Mouse (Mus musculus) embryonic facial prominence, embryonic 14.5 days (tissue): ENCODE data around the gene Naip1. TPM values are rescaled to one million over a fixed set of nuclear protein-coding genes. Genes with fewer than 3 reads are reported as not detected.
"Not testable (repeated sequence)": the region's sequence is repeated elsewhere in the genome, so short reads cannot be mapped to it uniquely, and the experiment has no call there.

Experiments used
- ATAC-seq: fragments of 200-750 bp; cut with Nextera tagmentation; 2 replicates; pipeline ENCODE4 v1.8.0; 2017; ENCODE audit warnings: low read depth, moderate number of reproducible peaks, moderate TSS enrichment
- DNase-seq: peaks from one replicate; pipeline ENCODE4 v3.0.0-alpha.2; 2015; ENCODE audit warnings: low spot score
- H3K27ac ChIP-seq: fragments of 300-500 bp; sonication (generic); replicated peaks from 2 replicates; pipeline ENCODE4 v1.5.1; 2014; ENCODE audit warnings: low read depth, mild to moderate bottlenecking, low read length, moderate library complexity
- H3K27me3 ChIP-seq: fragments of 300-500 bp; sonication (generic); replicated peaks from 2 replicates; pipeline ENCODE4 v1.6.1; 2014; ENCODE audit warnings: low read length; ENCODE audit not compliant: control insufficient read depth, insufficient read depth
- H3K36me3 ChIP-seq: fragments of 300-500 bp; sonication (generic); 2 replicates; pipeline ENCODE4 v1.6.1; 2014; ENCODE audit warnings: low read length, mixed read lengths; ENCODE audit not compliant: control insufficient read depth, insufficient read depth
- H3K4me1 ChIP-seq: fragments of 300-500 bp; sonication (generic); 2 replicates; pipeline ENCODE4 v1.6.1; 2014; ENCODE audit warnings: antibody characterized with exemption, low read length; ENCODE audit not compliant: control insufficient read depth, insufficient read depth
- H3K4me2 ChIP-seq: fragments of 300-500 bp; sonication (generic); 2 replicates; pipeline ENCODE4 v1.6.1; 2014; ENCODE audit warnings: low read depth, mild to moderate bottlenecking, low read length, moderate library complexity, mixed read lengths
- H3K4me3 ChIP-seq: fragments of 300-500 bp; sonication (generic); 2 replicates; pipeline ENCODE4 v1.5.1; 2014; ENCODE audit warnings: low read depth, mild to moderate bottlenecking, low read length
- H3K9ac ChIP-seq: fragments of 300-500 bp; sonication (generic); 2 replicates; pipeline ENCODE4 v1.6.1; 2014; ENCODE audit warnings: low read depth, mild to moderate bottlenecking, low read length, moderate library complexity, mixed read lengths
- H3K9me3 ChIP-seq: fragments of 300-500 bp; sonication (generic); 2 replicates; pipeline ENCODE4 v1.6.1; 2016; ENCODE audit warnings: low read length; ENCODE audit not compliant: control insufficient read depth
- WGBS: fragments of 180-500 bp; shearing (Covaris S2); extraction: QIAGEN DNeasy Blood & Tissue Kit; methylation state at CpG from one replicate; pipeline ENCODE4 v1.1.7; 2014; 5-methylcytosine and 5-hydroxymethylcytosine counted together
- polyA plus RNA-seq: library from polyadenylated mRNA; unstranded; fragments of >200 nt; fragmentation: Nextera tagmentation; extraction: Ambion mirVana; gene quantifications from 2 replicates; pipeline ENCODE4 v1.2.1, GENCODE M21; 2014

Gene Naip1
- polyA plus RNA-seq, result 0.04 TPM in 1 of 2 replicates, not detected in the other

DNA sequence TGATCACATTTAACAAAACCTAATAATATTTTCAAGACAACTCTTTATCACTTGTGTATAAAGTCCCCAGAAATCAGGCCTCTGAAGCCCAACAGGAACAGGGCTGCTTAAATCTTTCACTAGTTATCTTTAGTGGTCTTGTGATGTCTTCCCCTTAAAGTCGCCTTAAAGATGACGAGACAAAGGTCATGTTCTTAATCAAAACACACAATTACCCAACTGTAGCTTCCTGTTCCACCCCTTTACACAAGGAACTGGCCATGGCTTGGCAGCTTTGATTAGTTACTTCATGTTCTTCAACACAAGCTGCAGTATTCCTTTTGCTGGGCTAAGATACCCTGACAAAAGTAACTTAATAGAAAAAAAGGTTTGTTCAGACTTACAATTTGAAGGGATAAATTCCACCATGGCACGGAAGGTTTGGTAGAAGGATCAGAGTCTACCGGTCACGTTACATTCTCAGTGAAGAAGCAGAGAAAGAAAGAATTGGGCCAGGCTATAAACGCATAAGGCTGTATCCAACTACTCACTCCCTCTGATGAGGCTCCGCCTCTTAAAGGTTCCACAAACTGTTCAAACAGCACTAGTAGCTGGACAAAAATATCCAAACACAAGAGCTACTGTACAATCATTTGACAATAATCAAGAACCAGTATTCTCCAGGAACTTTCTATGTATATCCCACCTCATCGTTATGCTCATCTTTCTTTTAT is at the start of gene Naip1:
Naip1 (minus strand) TSS at position 455 of the 713 bp plus-strand sequence.
- not testable (repeated sequence) for H3K4me3 ChIP-seq, ATAC-seq, H3K4me1 ChIP-seq, H3K4me2 ChIP-seq, H3K9me3 ChIP-seq, DNase-seq, H3K9ac ChIP-seq, H3K27me3 ChIP-seq, H3K27ac ChIP-seq, H3K36me3 ChIP-seq
- 78% methylated on average over 8 of the region's 8 CpGs for WGBS

DNA sequence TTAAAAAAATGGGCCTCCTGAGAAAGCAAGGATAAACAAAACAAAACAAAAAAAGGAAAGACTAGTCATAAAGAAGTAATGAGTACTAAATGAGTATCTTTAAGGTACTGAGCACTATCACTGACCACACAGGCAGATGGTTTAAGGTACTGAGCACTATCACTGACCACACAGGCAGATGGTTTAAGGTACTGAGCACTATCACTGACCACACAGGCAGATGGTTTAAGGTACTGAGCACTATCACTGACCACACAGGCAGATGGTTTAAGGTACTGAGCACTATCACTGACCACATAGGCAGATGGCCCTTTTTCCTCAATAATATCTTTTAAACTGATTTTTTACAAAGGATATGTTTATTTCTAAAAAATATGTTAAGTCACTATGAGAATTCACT is 47.0 kb upstream of the Naip1 start:
- H3K4me2 ChIP-seq, H3K4me3 ChIP-seq, DNase-seq, H3K27me3 ChIP-seq, H3K36me3 ChIP-seq, H3K4me1 ChIP-seq, ATAC-seq, H3K9ac ChIP-seq, H3K9me3 ChIP-seq, H3K27ac ChIP-seq: not testable (repeated sequence)

DNA sequence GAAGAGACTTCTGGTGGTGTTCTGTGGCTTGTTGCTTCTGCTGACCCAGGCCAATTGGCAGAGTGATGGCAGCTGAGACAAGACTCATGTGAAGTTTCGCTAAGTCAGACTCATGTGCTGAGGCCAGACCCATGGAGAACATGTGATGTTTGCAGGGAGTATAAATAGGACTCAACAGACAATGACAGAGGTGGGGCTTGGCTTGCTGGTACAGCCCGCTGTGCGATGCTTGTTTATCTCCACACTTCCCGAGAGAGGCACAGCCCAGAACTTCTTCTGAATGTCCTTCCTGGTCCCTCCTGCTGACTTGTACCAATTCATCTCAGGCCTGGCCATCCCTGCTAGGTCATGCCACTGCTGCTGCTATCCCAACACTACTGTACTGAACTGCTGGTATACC is 42.7 kb upstream of the Naip1 start:
- DNase-seq, result no peak
- Histone ChIP-seq H3K27ac (no peak overlapping the region), H3K4me1 (no peaks in the 10 kb centered on the region), H3K27me3 (no peaks in the 10 kb centered on the region), H3K36me3 (no peaks in the 10 kb centered on the region), H3K9ac (no peak overlapping the region), H3K9me3 (no peaks in the 10 kb centered on the region), H3K4me3 (no peak overlapping the region), H3K4me2 (no peak overlapping the region)
- WGBS, result 86% methylated on average over 4 of the region's 4 CpGs
- no peak for ATAC-seq

DNA sequence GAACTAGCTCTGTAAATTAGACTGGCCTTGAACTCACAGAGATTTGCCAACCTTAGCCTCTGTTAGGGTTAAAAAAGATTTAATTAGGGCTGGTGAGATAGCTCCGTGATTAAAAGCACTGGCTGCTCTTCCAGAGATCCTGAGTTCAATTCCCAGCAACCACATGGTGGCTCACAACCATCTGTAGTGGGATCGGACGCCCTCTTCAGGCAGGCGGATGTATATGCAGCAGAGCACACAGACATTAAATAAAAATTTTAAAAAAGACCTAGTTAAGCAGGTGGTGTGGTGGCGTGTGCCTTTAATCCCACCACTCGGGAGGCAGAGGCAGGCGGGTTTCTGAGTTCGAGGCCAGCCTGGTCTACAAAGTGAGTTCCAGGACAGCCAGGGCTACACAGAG is 41.7 kb upstream of the Naip1 start:
- H3K36me3 ChIP-seq, H3K27me3 ChIP-seq, ATAC-seq, H3K9me3 ChIP-seq, H3K27ac ChIP-seq, DNase-seq, H3K9ac ChIP-seq, H3K4me2 ChIP-seq, H3K4me3 ChIP-seq, H3K4me1 ChIP-seq: not testable (repeated sequence)
- WGBS, result 62% methylated on average over 8 of the region's 8 CpGs

DNA sequence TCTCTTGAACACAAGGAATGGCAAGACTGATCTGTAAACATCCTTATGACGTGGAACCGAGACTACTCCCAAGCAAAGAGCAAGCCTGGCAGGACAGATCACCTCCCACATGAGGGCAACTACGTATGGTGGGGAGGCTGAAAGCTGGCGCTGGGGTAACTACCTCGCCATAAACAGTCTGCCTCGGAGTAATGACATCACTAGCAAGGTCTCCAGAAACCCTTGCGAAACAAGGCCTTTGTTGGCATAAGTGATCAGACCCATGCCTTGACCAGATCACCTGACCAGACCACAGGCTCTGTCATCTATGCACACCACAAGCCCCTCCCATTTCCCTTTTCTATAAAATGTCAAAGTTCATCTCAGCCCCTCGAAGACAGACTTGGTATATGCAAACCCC is 40.6 kb upstream of the Naip1 start:
- Histone ChIP-seq H3K9ac (no peak overlapping the region), H3K9me3 (no peaks in the 10 kb centered on the region), H3K4me1 (no peaks in the 10 kb centered on the region), H3K27me3 (no peaks in the 10 kb centered on the region), H3K4me2 (no peak overlapping the region), H3K36me3 (peaks cover 10% of the 10 kb centered on the region), H3K4me3 (no peak overlapping the region), H3K27ac (no peak overlapping the region)
- 77% methylated on average over 8 of the region's 8 CpGs for WGBS
- no peak for DNase-seq
- ATAC-seq, result no peak

DNA sequence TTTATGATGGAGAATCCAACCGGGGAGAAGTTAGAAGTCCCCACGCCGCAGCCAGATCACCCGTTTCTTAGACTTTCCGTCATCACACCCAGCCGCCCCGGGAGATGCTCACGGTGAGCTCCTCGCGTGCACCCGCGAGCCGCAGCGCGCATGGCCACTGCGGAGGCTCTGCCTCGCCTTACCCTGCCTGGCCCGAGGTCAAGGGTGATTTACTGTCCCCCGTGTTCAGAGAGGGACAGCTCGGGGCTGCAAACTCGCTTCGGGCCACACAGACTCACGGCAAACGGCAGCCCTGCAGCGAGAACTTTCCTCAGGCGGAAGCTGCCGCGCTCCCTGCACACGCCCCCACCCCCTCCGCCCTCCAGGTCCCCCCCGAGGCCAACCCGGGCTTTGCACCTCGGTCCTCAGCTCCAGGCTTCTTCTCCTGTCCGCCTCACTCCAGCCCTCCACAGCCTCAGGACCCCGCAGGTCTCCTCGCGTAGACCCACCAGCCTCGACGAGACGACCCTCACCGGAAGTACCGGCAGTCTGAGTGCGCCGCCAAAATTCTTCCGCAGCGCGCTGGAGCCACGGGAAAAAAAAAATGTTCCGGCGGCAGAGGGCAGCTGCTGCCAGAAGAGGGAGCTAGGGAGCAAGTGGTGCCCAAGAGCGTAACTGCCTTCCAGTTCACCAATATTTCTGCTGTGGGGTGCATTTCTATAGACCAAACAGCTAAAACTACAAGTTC is 39.6 kb upstream of the Naip1 start, which contains the start of gene Gtf2h2:
Gtf2h2 (minus strand) TSS at position 519 of the 727 bp plus-strand sequence.
- no peaks in the 10 kb centered on the region for H3K9me3 ChIP-seq
- peak within 1 kb of the TSS; percentile 80 for H3K27ac ChIP-seq
- H3K4me1 ChIP-seq, result no peaks in the 10 kb centered on the region
- DNase-seq (peak; percentile 86), ATAC-seq (peak; percentile 85)
- WGBS, result under 1% methylated on average over 42 of the region's 51 CpGs
- H3K36me3 ChIP-seq, result peaks cover 21% of the 10 kb centered on the region
- peak within 1 kb of the TSS; percentile 92 for H3K4me3 ChIP-seq
- peak within 1 kb of the TSS; percentile 76 for H3K4me2 ChIP-seq
- H3K9ac ChIP-seq, result peak within 1 kb of the TSS; percentile 88
- H3K27me3 ChIP-seq, result no peaks in the 10 kb centered on the region

DNA sequence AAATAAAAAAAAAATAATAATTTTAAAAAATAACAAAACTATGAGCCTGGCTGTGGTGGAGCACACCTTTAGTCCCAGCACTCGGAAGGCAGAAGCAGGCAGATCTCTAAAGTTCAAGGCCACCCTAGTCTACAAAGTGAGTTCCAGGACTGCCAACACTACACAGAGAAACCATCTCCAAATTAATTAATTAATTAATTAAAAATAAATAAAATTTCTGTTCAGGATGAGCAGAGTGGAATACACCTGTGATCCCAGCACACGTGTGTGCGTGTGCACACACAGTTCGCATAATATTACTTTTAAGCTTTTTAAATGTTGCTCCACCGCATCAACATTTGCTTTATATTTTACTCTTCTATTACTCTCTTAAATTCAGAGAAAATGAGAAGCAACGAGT is 39.0 kb upstream of the Naip1 start:
- H3K27ac ChIP-seq, result peak overlapping the region; percentile 80; the same call in 1 of the 2 replicates
- H3K36me3 ChIP-seq, result peaks cover 27% of the 10 kb centered on the region
- H3K9me3 ChIP-seq, result no peaks in the 10 kb centered on the region
- DNase-seq (no peak), ATAC-seq (peak; percentile 10; the same call in 1 of the 2 replicates)
- peak overlapping the region; percentile 92 for H3K4me3 ChIP-seq
- 14% methylated on average over 6 of the region's 6 CpGs for WGBS
- peak overlapping the region; percentile 88 for H3K9ac ChIP-seq
- H3K27me3 ChIP-seq, result no peaks in the 10 kb centered on the region
- no peaks in the 10 kb centered on the region for H3K4me1 ChIP-seq
- H3K4me2 ChIP-seq, result peak overlapping the region; percentile 76

DNA sequence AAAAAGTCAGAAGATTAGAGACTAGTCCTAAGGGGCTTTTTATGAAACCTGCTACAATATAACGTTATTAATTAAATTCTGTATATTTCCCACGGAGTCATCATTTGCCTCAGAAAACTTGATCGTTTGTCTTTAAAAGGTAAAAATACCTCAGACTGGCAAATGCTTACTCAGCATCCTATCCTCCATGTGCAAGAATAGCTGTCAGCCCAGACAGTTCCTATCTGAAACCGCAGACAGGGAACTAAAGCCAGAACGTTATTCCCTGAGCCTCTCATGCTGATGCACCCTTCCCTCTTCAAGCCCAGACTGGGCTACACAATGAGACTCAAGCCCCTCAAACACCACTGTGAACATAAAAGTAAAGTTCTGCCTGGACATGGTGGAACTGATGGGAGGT is 37.8 kb upstream of the Naip1 start:
- no peak overlapping the region for H3K27ac ChIP-seq
- no peaks in the 10 kb centered on the region for H3K27me3 ChIP-seq
- no peak overlapping the region for H3K9ac ChIP-seq
- H3K9me3 ChIP-seq, result no peaks in the 10 kb centered on the region
- WGBS, result 89% methylated on average over 5 of the region's 5 CpGs
- H3K36me3 ChIP-seq, result peaks cover 35% of the 10 kb centered on the region
- ATAC-seq (no peak), DNase-seq (no peak)
- H3K4me1 ChIP-seq, result no peaks in the 10 kb centered on the region
- H3K4me3 ChIP-seq, result no peak overlapping the region
- no peak overlapping the region for H3K4me2 ChIP-seq
